Mouse (Mus musculus): Measurements from ENCODE around the gene Gapt.

DNA sequence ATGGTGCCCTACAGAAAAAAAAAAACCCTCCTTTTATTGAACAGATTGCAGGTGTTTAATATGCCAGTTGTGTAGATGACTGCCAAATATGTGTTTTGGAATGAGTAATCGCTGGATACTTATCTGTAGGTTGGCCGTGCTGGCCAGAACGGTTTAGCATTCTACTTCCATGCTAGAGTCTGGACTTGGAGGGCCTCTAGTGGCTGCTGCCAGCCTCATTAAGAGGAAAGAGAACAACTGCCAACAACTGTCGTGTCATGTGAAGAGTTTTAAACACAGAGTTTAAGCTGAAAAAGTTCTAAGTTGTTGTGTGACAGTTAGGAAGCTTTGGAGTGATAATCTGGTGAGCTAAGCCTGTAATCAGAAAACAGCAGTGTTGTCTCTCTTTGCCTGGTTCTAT lies 38.3 kb downstream of the Gapt start:
- no peak for TF ChIP-seq CTCF (IDR thresholded peaks at IDR 0.05; ENCODE audit: borderline replicate concordance, control insufficient read depth, extremely low read depth, insufficient read depth, low read length, poor library complexity)
- no peak for TF ChIP-seq POLR2A (IDR thresholded peaks at IDR 0.05; ENCODE audit: control insufficient read depth, extremely low read depth, insufficient read depth, low read length, poor library complexity)

Measured in thymus, adult 2 months (tissue).